Mouse (Mus musculus) myocyte (in vitro differentiated cells): ENCODE results near the gene Pakap. TPM values are rescaled to one million over a fixed set of nuclear protein-coding genes. Genes with fewer than 3 reads are reported as not detected.

Experiments used
- H3K27me3 ChIP-seq: one replicate; pipeline ENCODE4 v1.6.1; 2011; ENCODE audit not compliant: control insufficient read depth, insufficient read depth, insufficient read length
- H3K36me3 ChIP-seq: one replicate; pipeline ENCODE4 v1.6.1; 2011; ENCODE audit not compliant: control insufficient read depth, insufficient read depth
- H3K4me2 ChIP-seq: one replicate; pipeline ENCODE4 v1.6.1; 2011; ENCODE audit warnings: low read depth, control low read depth
- H3K4me3 ChIP-seq: one replicate; pipeline ENCODE4 v1.5.1; 2011; ENCODE audit warnings: mild to moderate bottlenecking, control low read depth, moderate library complexity
- H3K79me2 ChIP-seq: one replicate; pipeline ENCODE4 v1.6.1; 2011; ENCODE audit not compliant: control insufficient read depth, insufficient read depth
- H3ac ChIP-seq: one replicate; pipeline ENCODE4 v1.6.1; 2011; ENCODE audit not compliant: control insufficient read depth, insufficient read length
- CEBPB ChIP-seq: IDR thresholded peaks from 2 replicates; pipeline ENCODE4 v1.6.1; 2011; ENCODE audit warnings: mild to moderate bottlenecking, moderate library complexity; ENCODE audit not compliant: poor library complexity, insufficient read depth, severe bottlenecking
- E2F4 ChIP-seq: IDR thresholded peaks from one replicate; pipeline ENCODE4 v1.6.1; 2011; ENCODE audit warnings: mild to moderate bottlenecking, control low read depth, moderate library complexity; ENCODE audit not compliant: insufficient read depth
- MAX ChIP-seq: IDR thresholded peaks from one replicate; pipeline ENCODE4 v1.6.1; 2011; ENCODE audit warnings: low read depth, mild to moderate bottlenecking, control low read depth
- MYOD1 ChIP-seq, 3 experiments: IDR thresholded peaks; one replicate each; pipeline ENCODE4 v1.6.1; 2011; ENCODE audit warnings: control low read depth in 2 of 3, low read depth in 2 of 3, mild to moderate bottlenecking in 2 of 3, moderate library complexity in 1 of 3; ENCODE audit not compliant: insufficient read length in 2 of 3, control insufficient read depth in 1 of 3
- MYOG ChIP-seq, 3 experiments: IDR thresholded peaks; one replicate each; pipeline ENCODE4 v1.6.1; 2011; ENCODE audit warnings: control low read depth in 2 of 3, low read depth in 2 of 3, mild to moderate bottlenecking in 2 of 3; ENCODE audit not compliant: insufficient read length in 2 of 3, control insufficient read depth in 1 of 3, insufficient read depth in 1 of 3
- POLR2A ChIP-seq: IDR thresholded peaks from one replicate; pipeline ENCODE4 v1.6.1; 2011; ENCODE audit warnings: low read depth, mild to moderate bottlenecking, control low read depth, moderate library complexity; ENCODE audit not compliant: insufficient read length
- POLR2AphosphoS2 ChIP-seq: IDR thresholded peaks from one replicate; pipeline ENCODE4 v1.6.1; 2011; ENCODE audit warnings: low read depth, control low read depth; ENCODE audit not compliant: insufficient read length
- REST ChIP-seq: IDR thresholded peaks from one replicate; pipeline ENCODE4 v1.6.1; 2011; ENCODE audit warnings: mild to moderate bottlenecking, control low read depth, moderate library complexity; ENCODE audit not compliant: insufficient read depth, insufficient read length
- SRF ChIP-seq: IDR thresholded peaks from one replicate; pipeline ENCODE4 v1.6.1; 2011; ENCODE audit warnings: low read depth; ENCODE audit not compliant: control insufficient read depth, insufficient read length
- TCF12 ChIP-seq: IDR thresholded peaks from one replicate; pipeline ENCODE4 v1.6.1; 2011; ENCODE audit warnings: mild to moderate bottlenecking, control low read depth; ENCODE audit not compliant: poor library complexity, insufficient read depth, severe bottlenecking
- TCF3 ChIP-seq: IDR thresholded peaks from one replicate; pipeline ENCODE4 v1.6.1; 2011; ENCODE audit warnings: low read depth, control low read depth; ENCODE audit not compliant: insufficient read length
- USF1 ChIP-seq: IDR thresholded peaks from one replicate; pipeline ENCODE4 v1.6.1; 2011; ENCODE audit warnings: low read depth, mild to moderate bottlenecking, control low read depth, moderate library complexity
- polyA plus RNA-seq: library from polyadenylated mRNA; unstranded; fragments of >200 nt; fragmentation: generic; extraction: Trizol; gene quantifications from one replicate; pipeline ENCODE4 v1.2.1, GENCODE M21; 2012; ENCODE audit warnings: missing spikeins

The Pakap gene
- polyA plus RNA-seq, 1 experiment, result 6.5 TPM

DNA sequence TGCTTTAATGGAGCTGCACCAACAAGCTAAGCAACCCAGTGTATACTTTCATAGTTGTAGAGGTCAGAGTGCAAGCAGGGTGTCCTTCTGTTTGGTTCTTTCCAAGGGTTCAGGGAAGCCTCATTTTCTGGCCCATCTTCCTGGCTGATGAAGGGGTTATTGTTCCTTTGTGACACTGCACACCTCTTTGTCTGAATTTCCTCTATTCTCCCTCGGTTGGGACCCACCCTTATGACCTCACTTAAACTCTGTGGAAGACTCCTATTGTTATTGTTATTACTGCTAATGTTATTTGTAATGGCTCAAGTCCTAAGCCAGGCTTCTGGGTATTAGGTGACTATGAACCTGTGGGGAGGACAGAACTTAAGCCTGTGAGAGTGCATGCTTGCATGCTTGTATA is 273.9 kb downstream of the Pakap start:
- TF ChIP-seq MYOD1 (IDR thresholded peaks at IDR 0.05; ENCODE audit: control insufficient read depth in 1 of 3, insufficient read length in 2 of 3, low read depth in 2 of 3) (no peak), POLR2A (no peak), MYOG (IDR thresholded peaks at IDR 0.05; ENCODE audit: control insufficient read depth in 1 of 3, insufficient read depth in 1 of 3, insufficient read length in 2 of 3, low read depth in 2 of 3) (no peak), CEBPB (no peak), TCF3 (no peak), MAX (no peak), SRF (no peak), E2F4 (no peak), TCF12 (no peak), REST (no peak), POLR2AphosphoS2 (no peak), USF1 (no peak)
- Histone ChIP-seq H3ac (no peak overlapping the region), H3K4me2 (no peak overlapping the region), H3K4me3 (no peak overlapping the region), H3K79me2 (peaks cover 43% of the 10 kb centered on the region), H3K36me3 (no peaks in the 10 kb centered on the region), H3K27me3 (no peaks in the 10 kb centered on the region)

DNA sequence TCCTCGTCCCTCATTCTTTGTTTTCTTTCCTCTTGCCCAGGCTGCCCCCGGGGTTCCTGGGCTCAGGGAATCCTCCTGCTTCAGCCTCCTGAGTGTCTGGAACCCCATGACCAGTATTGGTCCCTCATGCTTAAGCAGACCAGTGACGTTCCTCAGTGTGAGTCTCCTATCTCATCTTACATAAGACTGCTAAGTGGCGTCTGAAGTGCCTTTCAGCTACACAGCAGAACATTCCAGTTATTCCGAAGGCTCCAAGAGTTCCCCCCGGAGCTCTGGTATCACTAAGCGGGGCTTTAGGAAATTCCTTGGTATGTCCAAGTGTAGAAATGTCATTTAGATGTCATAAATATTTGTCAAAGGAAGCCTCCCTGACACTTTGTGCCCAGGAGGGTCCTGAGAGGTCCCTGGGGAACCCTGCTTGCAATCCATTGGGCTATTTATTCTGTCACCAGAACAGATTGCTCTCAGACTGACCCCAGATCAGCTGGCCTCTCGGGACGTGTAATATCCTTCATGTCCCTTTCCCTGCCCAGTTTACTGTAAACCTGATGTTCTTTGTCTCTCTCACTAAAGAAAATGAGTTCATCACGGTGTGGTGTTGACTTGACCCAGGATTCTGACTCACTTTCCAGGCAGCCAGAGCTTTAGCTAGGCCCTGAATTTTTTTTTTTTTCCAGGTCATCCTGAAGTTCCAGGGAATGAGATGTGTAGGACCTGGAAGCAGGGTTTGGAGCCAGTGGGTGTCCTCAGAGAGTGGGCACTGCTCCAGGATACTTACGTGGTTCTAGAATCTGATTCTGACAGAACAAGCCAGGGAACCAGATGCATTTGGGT is 274.7 kb downstream of the Pakap start:
- no peaks in the 10 kb centered on the region for H3K36me3 ChIP-seq
- H3K4me2 ChIP-seq, result no peak overlapping the region
- no peaks in the 10 kb centered on the region for H3K27me3 ChIP-seq
- TF ChIP-seq SRF (no peak), REST (no peak), MYOD1 (IDR thresholded peaks at IDR 0.05; ENCODE audit: control insufficient read depth in 1 of 3, insufficient read length in 2 of 3, low read depth in 2 of 3) (no peak), MYOG (IDR thresholded peaks at IDR 0.05; ENCODE audit: control insufficient read depth in 1 of 3, insufficient read depth in 1 of 3, insufficient read length in 2 of 3, low read depth in 2 of 3) (no peak), POLR2AphosphoS2 (no peak), TCF12 (no peak), TCF3 (no peak), USF1 (no peak), MAX (no peak), E2F4 (no peak), POLR2A (no peak), CEBPB (no peak)
- no peak overlapping the region for H3K4me3 ChIP-seq
- H3ac ChIP-seq, result no peak overlapping the region
- peaks cover 50% of the 10 kb centered on the region for H3K79me2 ChIP-seq

- Histone ChIP-seq H3K36me3 (peaks cover 5% of the 10 kb centered on the region), H3K27me3 (no peaks in the 10 kb centered on the region), H3K79me2 (peaks cover 73% of the 10 kb centered on the region), H3ac (no peak overlapping the region), H3K4me3 (peak overlapping the region; percentile 43), H3K4me2 (peak overlapping the region; percentile 88)
- TF ChIP-seq POLR2A (peak; percentile 49), E2F4 (no peak), SRF (peak; percentile 92)
Measured at GRCm38 (mm10) chr4:57845031-57845431, 277.1 kb downstream of the Pakap start.

GRCm38 (mm10) chr4:57845541-57846210 is 277.7 kb downstream of the Pakap start:
- Histone ChIP-seq H3K36me3 (peaks cover 9% of the 10 kb centered on the region), H3K4me2 (peak overlapping the region; percentile 88), H3ac (no peak overlapping the region), H3K27me3 (no peaks in the 10 kb centered on the region), H3K79me2 (peaks cover 71% of the 10 kb centered on the region), H3K4me3 (peak overlapping the region; percentile 43)
- TF ChIP-seq REST, result no peak
- no peak for TF ChIP-seq USF1
- no peak for TF ChIP-seq MYOG (IDR thresholded peaks at IDR 0.05; ENCODE audit: control insufficient read depth in 1 of 3, insufficient read depth in 1 of 3, insufficient read length in 2 of 3, low read depth in 2 of 3)
- TF ChIP-seq POLR2A, result no peak
- no peak for TF ChIP-seq POLR2AphosphoS2
- TF ChIP-seq MAX, result no peak
- TF ChIP-seq E2F4, result no peak
- no peak for TF ChIP-seq SRF
- TF ChIP-seq CEBPB, result no peak
- no peak for TF ChIP-seq TCF3
- TF ChIP-seq MYOD1 (IDR thresholded peaks at IDR 0.05; ENCODE audit: control insufficient read depth in 1 of 3, insufficient read length in 2 of 3, low read depth in 2 of 3), result no peak
- TF ChIP-seq TCF12, result no peak
